Mouse (Mus musculus) liver, adult (tissue): ENCODE measurements around the gene Kcna3.

ENCODE experiments used
- GATA4 ChIP-seq: IDR thresholded peaks from 2 replicates; pipeline ENCODE4 v1.6.1; 2014; ENCODE audit warnings: mild to moderate bottlenecking, low read length; ENCODE audit not compliant: insufficient replicate concordance

Gene Kcna3

DNA sequence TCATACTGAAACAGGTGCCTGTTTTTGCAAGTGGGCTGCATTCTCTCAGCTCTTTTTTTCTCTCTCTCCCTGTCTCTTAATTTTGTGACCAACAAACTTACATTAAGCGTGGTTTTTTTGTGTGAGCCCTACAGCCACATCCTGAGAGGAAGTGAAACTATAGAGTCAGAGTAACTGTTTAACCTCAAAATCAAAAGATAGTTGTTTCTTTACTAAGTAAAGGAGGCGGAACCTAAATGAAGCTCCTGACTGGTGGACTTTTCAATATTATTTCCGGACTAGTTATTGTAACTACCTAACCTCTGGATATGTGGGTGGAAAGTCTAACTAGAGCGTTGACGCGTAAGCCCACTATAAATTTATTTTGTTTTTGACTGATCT is 2.2 kb downstream of the Kcna3 start:
- no peak for TF ChIP-seq GATA4

DNA sequence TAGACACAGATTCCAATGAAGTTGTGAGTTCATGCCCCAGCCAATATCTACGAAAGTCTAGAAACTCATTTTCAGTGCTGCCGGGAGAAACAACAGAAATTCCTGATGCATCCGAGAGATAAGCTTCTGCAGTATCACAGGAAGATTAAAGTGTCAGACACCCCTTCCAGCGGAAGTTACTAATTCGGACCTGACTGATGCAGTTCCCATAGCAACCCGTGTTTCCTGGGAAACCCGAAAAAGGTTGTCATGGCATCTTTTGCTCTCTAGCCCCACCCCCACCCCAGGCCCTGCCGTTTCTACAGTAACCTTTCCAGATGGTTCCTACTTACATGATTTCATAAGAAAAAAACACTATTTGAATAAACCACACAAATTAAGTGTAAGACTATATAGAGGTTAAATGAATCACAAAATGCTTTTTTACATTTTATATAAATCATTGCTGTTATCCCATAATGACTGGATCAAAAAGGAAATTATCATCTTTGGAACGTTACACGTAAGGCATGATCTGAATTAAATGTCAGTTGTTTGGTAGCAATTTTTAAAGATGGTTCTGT is 2.8 kb downstream of the Kcna3 start:
- TF ChIP-seq GATA4 = no peak

DNA sequence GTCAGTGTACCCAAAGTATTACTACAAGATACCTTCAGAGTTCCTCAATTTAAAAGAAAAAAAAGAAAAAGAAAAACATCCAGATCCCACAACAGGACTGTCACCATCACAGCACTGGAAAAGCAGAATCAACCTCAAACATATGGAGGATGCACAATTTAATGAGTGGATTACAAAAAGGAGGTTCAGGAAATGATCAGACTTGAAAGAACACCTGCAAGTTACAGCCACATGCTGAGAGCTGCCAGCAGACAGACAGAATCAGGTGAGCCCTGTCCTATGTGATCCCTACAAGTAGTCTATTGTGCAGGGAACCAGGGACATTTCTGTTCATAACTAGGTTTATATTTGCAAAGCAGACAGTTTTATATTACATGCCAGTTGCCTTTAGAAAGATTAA is 3.3 kb downstream of the Kcna3 start:
- no peak for TF ChIP-seq GATA4

DNA sequence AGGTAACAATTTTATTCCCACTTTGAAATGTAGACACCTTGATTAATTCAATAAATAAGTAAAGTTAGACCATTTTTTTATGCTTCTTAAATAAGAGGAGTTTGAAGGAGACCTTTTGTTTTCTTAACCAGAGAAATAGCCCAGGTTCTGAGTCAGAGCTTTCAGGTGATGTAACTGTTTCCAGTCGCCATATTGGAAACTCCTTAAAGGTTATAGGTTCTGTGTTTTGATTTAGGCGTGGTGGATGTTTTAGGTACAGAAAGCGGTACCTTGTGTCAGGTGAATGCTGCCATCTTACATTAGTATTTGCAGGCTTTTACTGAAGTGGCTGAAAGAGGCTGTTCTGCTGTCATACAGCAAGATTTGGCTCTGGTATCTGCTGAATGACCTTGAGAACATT is 4.4 kb downstream of the Kcna3 start:
- TF ChIP-seq GATA4 = no peak

DNA sequence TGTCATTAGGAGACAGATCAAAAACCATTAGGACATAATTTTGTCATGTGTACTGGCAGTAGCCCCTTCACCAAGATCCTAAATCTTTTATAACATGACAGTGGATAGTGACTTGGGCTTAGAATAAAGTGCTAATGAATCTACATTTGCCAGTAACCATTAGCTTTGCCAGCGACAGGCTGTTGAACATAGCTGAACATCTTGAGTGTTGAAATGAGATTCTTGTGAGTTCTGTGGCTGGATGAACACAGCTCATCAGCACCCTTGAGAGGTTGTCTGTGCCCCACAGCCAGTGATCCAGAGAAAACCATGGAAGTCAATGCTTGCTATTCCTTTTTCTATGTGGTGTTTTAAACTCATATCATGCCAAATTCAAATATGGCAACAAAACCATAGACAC is 5.7 kb downstream of the Kcna3 start:
- TF ChIP-seq GATA4 = no peak

DNA sequence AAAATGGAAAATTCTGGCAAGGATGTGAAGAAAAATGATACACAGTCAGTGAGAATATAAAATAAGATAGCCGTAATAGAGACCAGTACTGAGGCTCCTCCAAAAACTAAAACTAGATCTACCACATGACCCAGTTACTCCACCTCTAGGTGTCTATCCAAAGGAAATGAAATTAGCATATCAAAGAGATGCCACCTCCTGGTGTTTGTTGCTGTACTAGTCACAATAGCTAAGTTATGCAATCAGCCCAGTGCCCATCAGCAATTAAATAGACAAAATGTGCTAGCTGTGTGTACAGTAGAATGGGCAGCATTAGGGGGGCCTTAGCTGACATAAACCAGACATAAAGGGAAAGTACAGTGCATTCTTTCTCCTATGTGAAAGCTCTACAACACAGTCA is 25.5 kb downstream of the Kcna3 start:
- no peak for TF ChIP-seq GATA4

DNA sequence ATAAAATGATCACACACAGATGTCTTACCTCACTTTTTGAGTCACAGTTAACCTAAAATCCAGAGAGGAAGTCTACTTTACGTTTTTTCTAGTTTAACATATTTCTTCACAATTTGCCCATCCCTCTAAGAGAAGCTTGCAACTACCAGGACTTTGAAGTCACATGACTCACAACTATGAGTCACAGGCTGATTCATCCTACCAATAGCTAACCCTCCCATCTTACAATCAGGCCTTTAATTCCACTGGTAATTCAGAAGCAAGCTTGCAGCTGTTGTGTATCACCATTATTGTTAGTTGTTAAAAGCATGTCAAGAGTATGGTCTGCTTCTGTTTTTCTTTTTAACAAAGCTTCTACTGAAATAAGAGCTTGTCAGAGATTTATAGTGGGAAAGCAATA is 26.8 kb downstream of the Kcna3 start:
- no peak for TF ChIP-seq GATA4

DNA sequence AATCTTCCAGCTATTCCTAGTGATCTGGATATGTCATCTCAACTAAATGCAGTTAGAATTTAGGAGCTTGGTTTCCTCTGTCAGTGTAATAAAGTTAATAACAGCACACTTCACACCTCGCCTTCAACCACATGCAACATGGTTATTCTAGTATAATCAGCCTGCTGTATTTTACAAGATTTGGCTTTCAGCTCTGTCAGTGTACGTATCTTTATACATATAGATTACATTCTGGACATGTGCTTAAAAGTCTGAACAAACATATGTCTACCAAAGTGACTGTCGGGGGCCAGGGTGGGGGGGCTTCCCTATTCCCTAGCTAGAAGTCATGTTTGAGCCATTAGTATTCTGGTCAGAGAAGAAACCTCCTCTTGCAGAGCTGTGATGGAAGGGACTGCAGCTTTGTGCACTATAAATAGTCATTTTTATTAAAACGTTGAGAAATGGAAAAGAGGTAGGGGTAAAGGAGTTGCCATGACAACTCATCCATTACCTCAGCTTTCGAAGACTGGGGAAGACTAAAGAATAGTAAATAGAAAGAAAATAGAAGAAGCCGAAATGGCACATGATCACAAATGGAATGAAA is 29.6 kb downstream of the Kcna3 start:
- TF ChIP-seq GATA4 = no peak

DNA sequence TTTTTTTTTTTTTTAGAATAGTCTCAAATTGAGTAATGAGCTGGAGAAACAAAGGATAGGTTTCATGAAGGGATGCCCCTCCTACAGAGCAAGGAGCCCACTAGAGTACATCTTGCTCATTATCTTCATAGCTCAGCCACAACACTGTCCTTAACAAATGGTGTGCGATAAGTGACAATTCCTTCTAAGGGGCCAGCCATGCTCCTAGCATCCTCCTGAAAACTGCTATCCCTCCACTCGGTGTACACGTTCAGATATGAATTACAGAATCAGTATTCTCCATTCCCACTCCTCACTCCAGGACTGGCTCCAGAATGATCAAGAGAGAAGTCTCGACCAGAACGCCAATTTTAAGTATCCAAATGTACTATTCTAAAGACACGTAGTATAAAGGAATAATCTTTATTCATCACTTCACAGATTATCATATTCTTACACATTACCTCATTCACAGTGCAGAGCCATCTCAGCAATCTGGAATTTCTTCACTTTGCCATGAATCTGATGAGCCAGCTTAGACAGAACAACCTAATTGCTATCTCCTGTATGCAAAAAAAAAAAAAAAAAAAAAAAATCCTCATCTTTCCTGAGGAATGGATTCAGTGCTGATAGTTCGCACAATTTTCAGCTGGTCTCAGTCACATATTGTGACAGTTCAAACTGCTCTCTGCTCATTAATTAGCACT is 30.3 kb downstream of the Kcna3 start:
- TF ChIP-seq GATA4 = no peak

DNA sequence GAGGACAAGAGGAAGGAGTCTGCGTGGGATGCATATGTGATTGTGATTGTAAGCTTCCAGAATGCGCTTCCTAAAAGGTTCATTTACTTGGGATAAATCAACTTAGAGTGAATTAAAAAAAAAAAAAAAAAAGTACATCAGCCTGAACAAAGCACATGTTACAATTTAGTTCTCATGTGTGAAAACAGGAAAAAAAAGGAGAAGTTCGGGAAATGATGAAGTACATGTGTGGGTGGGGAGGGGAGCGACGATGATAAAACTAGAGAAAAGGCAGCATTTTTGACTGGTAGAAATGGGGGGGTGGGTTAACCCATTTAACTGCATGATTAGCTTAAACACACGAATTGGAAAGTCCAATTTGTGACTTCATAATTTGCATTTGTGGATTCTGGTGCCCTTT is 31.3 kb downstream of the Kcna3 start:
- no peak for TF ChIP-seq GATA4

DNA sequence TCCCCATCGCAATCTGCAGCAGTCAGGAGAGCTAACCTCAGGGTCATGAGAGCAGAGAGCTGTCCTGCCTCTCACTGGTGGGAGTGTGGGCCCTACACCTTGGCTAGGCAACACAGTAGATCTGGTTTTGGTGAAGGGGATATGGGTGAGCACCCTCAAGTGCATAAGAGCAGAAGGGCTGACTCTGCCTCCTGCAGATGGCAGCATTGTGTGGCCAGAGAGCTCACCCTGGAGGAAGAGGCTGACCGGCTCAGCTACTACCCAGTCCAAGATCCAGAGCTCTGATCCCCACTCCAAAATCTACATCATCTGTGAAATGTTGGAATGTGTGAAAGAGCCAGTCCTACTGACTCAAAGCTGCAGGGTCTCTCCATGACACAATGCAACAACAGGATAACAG is 37.9 kb downstream of the Kcna3 start:
- no peak for TF ChIP-seq GATA4

DNA sequence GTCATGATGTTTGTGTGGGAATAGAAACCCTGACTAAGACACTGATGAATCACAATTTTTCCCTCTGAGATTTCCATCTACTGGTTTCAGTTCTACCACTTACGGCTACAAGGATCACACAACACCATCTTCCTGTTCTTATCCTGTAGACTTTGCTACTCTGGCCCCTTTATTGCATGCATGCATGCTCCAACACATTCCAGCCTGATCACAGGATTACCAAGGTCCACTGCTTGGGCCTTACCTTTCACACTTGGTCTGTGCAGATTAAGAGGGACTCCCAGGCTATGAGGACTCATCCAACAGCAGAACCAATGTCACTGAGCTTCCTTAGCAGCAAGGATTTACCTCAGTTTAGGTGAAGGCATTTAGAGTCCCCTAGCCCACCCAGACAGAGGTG is 39.7 kb downstream of the Kcna3 start:
- no peak for TF ChIP-seq GATA4

DNA sequence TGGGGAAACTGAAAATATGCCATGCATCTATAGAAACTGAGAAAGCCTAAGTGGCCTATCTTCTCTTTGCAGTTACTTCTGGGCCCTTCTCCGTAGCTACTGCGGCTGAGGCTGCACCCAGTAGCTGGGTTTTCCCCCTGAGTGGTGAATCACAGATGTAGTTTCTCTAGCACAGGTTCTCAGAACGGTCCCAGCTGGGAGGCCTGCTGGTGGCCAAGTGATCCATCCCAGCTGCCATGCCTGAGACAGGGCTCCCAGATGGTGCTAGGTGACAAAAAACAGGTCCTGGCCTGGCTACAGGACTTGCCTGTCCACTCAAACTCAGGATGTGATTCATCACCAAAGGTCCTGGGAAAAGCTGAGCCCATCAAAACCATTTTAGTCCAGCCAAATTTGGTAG is 40.7 kb downstream of the Kcna3 start:
- TF ChIP-seq GATA4 = no peak

DNA sequence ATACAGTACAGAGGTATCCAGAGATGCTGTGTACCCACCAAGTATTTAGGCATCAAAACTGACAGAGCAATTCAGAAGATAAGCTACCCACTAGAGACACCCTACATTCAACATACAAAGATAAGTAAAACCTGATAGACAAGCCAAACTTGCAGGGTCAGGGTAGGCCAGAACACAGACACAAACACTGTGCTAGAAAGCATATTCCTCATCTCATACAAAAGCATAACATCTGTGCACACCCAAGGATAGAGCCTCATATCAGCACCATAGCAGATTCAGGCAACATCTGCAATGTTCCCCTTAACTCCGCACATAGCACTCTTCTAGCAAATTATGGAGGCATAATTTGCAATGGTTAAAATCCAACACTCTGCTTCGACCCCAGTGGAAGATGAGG is 41.1 kb downstream of the Kcna3 start:
- no peak for TF ChIP-seq GATA4

DNA sequence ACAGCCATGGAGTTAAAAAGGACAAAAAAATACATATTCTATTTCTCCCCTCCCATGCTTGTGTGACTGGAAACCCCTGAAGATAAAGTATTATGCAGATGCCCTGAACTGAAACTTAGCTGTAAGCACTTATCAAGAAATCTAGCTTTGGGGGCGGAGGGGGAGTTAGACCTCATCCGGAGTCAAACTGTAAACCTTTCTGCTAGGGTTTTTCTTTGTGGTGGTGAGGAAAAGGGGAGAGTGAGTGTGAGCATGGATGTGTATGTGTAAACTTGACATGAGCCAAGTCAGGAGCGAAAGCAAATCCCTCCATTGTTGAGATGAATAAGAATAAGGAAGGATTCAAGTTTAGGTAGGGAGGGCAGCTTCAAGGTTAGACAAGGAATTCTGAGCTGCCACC is 44.8 kb downstream of the Kcna3 start:
- no peak for TF ChIP-seq GATA4

DNA sequence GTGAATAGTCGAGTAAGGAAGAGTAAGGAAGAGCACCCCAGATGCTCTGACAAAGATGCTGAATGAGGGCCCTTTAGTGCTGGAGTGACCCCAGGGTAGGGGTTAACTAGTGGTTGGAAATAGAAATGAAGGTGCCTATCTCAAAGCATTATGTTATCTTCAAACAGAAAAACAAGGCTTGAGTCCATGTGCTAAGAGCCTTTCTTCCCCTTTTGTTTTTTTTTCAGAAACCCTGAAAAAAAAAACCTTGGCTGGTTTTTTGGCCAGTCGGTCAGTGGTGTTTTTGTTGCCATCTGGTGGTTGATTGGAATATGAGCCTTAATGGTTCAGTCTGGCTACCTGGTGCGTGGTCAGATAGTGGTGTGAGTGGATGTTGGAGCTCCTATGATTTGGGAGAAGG is 45.3 kb downstream of the Kcna3 start:
- TF ChIP-seq GATA4 = no peak

DNA sequence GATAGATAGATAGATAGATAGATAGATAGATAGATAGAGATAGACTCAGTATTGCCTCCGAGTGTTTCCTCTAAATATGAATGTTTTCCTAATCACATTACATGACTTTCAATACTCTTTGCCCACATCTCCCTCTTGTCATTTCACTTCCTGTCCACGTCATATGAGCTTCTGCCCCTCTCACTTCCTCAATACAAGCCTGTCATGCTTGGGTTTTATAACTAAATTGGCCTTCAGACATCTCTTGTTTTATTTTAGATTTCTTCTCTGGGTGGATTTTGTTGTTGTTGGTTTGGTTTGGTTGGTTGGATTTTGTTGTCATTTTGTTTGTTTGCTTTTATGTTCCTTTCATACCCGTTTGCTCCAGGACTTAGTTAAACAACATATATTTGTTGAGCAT is 48.6 kb downstream of the Kcna3 start:
- TF ChIP-seq GATA4 = no peak

DNA sequence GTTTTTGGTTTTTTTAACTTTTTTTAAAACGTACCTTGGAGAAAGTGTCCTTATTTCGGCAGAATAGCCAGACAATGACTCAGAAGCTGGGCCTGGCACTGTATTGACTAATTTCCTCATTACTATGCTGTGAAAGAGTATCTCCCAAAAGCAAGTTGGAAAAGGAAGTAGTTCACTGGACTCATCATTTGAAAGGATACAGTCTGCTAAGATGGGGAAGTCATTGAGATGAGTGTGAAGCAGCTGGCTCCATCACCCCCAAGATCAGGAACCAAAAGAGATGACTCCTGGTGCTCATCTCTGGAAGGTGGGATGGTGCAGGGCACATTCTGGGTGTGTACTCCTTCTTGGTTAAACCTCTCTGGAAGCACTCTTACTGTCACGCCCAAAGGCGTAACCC is 51.4 kb downstream of the Kcna3 start:
- TF ChIP-seq GATA4 = no peak
